Mouse (Mus musculus) embryonic facial prominence, embryonic 10.5 days (tissue): ENCODE results near the gene Slc39a7. TPM values are rescaled to one million over a fixed set of nuclear protein-coding genes. Genes with fewer than 3 reads are reported as not detected.

Experiments used
- DNase-seq: peaks from one replicate; pipeline ENCODE4 v3.0.0-alpha.2; 2017; ENCODE audit warnings: low spot score
- H3K27ac ChIP-seq: fragments of 300-500 bp; sonication (generic); replicated peaks from 2 replicates; pipeline ENCODE4 v1.5.1; 2016; ENCODE audit warnings: mild to moderate bottlenecking
- H3K27me3 ChIP-seq: fragments of 300-500 bp; sonication (generic); replicated peaks from 2 replicates; pipeline ENCODE4 v1.6.1; 2016; ENCODE audit warnings: low read depth, mild to moderate bottlenecking; ENCODE audit not compliant: poor library complexity, severe bottlenecking
- H3K36me3 ChIP-seq: fragments of 300-500 bp; sonication (generic); replicated peaks from 2 replicates; pipeline ENCODE4 v1.6.1; 2016; ENCODE audit warnings: mild to moderate bottlenecking, moderate library complexity
- H3K4me1 ChIP-seq: fragments of 300-500 bp; sonication (generic); 2 replicates; pipeline ENCODE4 v1.6.1; 2016
- H3K4me3 ChIP-seq: fragments of 300-500 bp; sonication (generic); 2 replicates; pipeline ENCODE4 v1.5.1; 2016; ENCODE audit warnings: mild to moderate bottlenecking, moderate library complexity
- H3K9me3 ChIP-seq: fragments of 300-500 bp; sonication (generic); 2 replicates; pipeline ENCODE4 v1.6.1; 2016; ENCODE audit warnings: mild to moderate bottlenecking
- WGBS: fragments of 180-500 bp; shearing (Covaris S2); methylation state at CpG from one replicate; pipeline ENCODE4 v1.1.7; 2016; 5-methylcytosine and 5-hydroxymethylcytosine counted together
- polyA plus RNA-seq: library from polyadenylated mRNA; unstranded; fragments of >200 nt; fragmentation: Nextera tagmentation; extraction: Ambion mirVana; gene quantifications from 2 replicates; pipeline ENCODE4 v1.2.1, GENCODE M21; 2016

The Slc39a7 gene
- polyA plus RNA-seq, 1 experiment from 2014 or later, result 167 TPM

- Histone ChIP-seq H3K27ac (peak within 1 kb of the TSS; percentile 32; the same call in 1 of the 2 replicates), H3K4me1 (peaks cover 46% of the 10 kb centered on the region), H3K27me3 (peaks cover 47% of the 10 kb centered on the region), H3K4me3 (peak within 1 kb of the TSS; percentile 46), H3K36me3 (peaks cover 46% of the 10 kb centered on the region), H3K9me3 (no peaks in the 10 kb centered on the region)
- peak; percentile 40 for DNase-seq
- WGBS, result 12% methylated on average over 28 of the region's 28 CpGs
Observed at GRCm38 (mm10) chr17:34038878-34039561, 7.5 kb upstream of the Slc39a7 start, which contains the start of gene Col11a2. Gene Col11a2 (plus strand): TSS chr17:34039437.

DNA sequence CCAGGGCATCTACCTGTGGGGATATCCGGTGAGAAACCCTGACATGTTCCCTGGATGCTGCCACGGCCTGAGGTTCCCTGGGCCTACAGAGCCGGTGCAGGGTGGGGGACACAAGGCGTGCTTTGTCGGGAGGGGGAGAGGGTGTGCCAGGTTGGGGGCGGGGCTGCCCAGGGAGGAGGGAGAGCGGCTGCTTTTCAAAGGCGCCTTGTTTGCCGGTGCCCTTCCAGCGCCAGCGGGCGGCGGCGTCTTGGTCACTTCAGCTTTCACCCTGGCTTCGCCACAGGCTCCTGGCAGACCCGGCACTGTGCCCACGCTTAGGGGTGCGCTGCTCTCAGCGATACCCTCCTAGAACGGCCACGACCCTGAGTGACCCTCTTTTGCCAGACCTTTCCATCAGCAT lies 7.0 kb upstream of the Slc39a7 start:
- Histone ChIP-seq H3K9me3 (no peaks in the 10 kb centered on the region), H3K4me1 (peaks cover 52% of the 10 kb centered on the region), H3K36me3 (peaks cover 52% of the 10 kb centered on the region), H3K4me3 (peak overlapping the region; percentile 46), H3K27ac (no peak overlapping the region), H3K27me3 (peaks cover 47% of the 10 kb centered on the region)
- 15% methylated on average over 21 of the region's 21 CpGs for WGBS
- no peak for DNase-seq

GRCm38 (mm10) chr17:34037241-34037640 lies 5.8 kb upstream of the Slc39a7 start:
- Histone ChIP-seq H3K27ac (no peak overlapping the region), H3K4me1 (peaks cover 64% of the 10 kb centered on the region), H3K4me3 (peak overlapping the region; percentile 4; the same call in 1 of the 2 replicates), H3K36me3 (peaks cover 55% of the 10 kb centered on the region), H3K9me3 (no peaks in the 10 kb centered on the region), H3K27me3 (peaks cover 45% of the 10 kb centered on the region)
- 92% methylated on average over 7 of the region's 7 CpGs for WGBS
- DNase-seq, result no peak

DNA sequence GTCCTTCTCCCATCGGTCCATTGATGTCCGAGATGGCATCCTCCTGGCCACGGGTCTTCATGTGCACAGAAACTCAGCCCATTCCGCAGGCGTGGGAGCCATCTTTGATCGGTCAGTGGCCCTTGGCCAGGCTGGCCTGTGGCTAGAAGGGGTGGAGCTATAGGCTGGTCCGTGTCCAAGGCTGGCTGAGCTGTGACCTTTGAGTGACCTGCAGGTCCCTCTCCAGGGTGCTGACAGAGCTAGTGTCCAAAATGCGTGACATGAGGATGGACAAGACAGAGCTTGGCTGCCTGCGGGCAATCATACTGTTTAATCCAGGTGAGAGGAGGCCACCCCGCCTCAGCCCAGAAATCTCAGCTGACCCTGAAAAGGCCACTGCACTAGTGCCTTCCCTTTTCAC lies 5.2 kb upstream of the Slc39a7 start:
- Histone ChIP-seq H3K27ac (no peak overlapping the region), H3K27me3 (peaks cover 39% of the 10 kb centered on the region), H3K36me3 (peaks cover 55% of the 10 kb centered on the region), H3K4me3 (0 out of 2 replicates have a peak overlapping the region, but pooled peaks have one; percentile 4), H3K9me3 (no peaks in the 10 kb centered on the region), H3K4me1 (peaks cover 63% of the 10 kb centered on the region)
- no peak for DNase-seq
- 75% methylated on average over 10 of the region's 10 CpGs for WGBS

DNA sequence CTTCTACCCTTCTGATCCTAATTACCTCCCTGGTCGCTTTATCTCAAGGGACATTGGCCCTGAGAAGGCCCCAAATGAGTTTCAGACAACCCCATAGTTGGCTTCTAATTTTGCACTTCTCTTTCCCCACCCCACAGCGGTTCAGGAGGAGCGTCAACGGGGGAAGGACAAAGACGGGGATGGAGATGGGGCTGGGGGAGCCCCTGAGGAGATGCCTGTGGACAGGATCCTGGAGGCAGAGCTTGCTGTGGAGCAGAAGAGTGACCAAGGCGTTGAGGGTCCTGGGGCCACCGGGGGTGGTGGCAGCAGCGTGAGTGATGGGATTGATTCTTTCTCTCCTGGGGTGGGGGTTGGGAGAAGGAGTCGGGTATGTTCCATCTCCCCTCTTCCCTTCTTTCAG lies 4.0 kb upstream of the Slc39a7 start:
- Histone ChIP-seq H3K4me1 (peaks cover 56% of the 10 kb centered on the region), H3K27ac (no peak overlapping the region), H3K4me3 (no peak overlapping the region), H3K9me3 (no peaks in the 10 kb centered on the region), H3K36me3 (peaks cover 57% of the 10 kb centered on the region), H3K27me3 (peaks cover 27% of the 10 kb centered on the region)
- DNase-seq, result no peak
- 93% methylated on average over 9 of the region's 9 CpGs for WGBS

DNA sequence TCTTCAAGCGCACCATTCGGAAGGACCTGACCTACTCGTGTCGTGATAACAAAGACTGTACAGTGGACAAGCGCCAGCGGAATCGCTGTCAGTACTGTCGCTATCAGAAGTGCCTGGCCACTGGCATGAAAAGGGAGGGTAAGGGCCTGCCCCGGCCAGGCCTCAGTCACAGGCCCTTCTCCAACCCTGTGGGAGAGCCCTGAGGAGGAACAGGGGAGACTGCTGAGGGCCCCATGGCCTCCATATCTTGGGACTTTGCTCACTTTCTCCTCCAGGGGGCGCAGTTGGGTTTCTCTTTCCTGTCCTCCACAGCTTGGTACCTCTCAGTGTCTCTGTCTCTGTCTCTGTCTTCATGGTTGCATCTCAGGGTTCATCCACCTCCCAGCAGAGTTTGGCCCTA lies 2.6 kb upstream of the Slc39a7 start:
- Histone ChIP-seq H3K36me3 (peaks cover 71% of the 10 kb centered on the region), H3K27ac (no peak overlapping the region), H3K4me1 (peaks cover 56% of the 10 kb centered on the region), H3K27me3 (peaks cover 15% of the 10 kb centered on the region; the same call in 1 of the 2 replicates), H3K4me3 (peak overlapping the region; percentile 96; the same call in 1 of the 2 replicates), H3K9me3 (no peaks in the 10 kb centered on the region)
- DNase-seq, result peak; percentile 72
- WGBS, result 76% methylated on average over 10 of the region's 10 CpGs

DNA sequence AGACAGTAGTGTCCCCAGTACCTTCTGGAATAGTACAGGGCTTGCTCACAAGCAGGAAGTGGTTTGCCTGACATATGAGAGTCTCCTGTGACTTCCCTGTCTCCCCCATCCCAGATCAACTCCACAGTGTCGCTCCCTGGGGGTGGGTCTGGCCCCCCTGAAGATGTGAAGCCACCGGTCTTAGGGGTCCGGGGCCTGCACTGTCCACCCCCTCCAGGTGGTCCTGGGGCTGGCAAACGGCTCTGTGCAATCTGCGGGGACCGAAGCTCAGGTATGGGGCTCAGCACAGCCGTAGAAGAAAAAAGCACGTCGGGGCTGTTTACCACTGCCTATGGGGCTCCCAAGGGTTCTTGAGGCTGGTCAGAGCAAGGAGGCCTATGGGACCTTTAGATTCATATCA lies 2.0 kb upstream of the Slc39a7 start:
- Histone ChIP-seq H3K27me3 (peaks cover 15% of the 10 kb centered on the region; the same call in 1 of the 2 replicates), H3K4me3 (peak overlapping the region; percentile 96), H3K4me1 (peaks cover 56% of the 10 kb centered on the region), H3K27ac (no peak overlapping the region), H3K36me3 (peaks cover 76% of the 10 kb centered on the region), H3K9me3 (no peaks in the 10 kb centered on the region)
- no peak for DNase-seq
- WGBS, result 91% methylated on average over 9 of the region's 9 CpGs

DNA sequence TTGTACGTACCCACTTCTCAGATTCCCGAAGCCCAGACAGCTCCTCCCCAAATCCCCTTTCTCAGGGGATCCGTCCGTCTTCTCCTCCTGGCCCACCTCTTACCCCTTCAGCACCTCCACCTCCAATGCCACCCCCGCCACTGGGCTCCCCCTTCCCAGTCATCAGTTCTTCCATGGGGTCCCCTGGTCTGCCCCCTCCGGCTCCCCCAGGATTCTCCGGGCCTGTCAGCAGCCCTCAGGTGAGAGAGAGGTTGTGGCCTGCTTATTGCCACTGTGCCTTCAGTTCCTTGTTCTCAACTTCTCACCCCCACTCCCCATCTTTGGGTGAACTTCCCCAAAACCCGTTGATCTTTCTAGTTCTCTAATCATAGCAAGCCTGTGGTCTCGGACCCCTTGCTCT lies 1.3 kb upstream of the Slc39a7 start:
- Histone ChIP-seq H3K36me3 (peaks cover 75% of the 10 kb centered on the region), H3K27ac (peak overlapping the region; percentile 98), H3K4me3 (peak overlapping the region; percentile 96), H3K27me3 (peaks cover 9% of the 10 kb centered on the region; the same call in 1 of the 2 replicates), H3K9me3 (no peaks in the 10 kb centered on the region), H3K4me1 (peaks cover 56% of the 10 kb centered on the region)
- no peak for DNase-seq
- WGBS, result 60% methylated on average over 9 of the region's 9 CpGs

- no peak for DNase-seq
- peak overlapping the region; percentile 98 for H3K27ac ChIP-seq
Observed at GRCm38 (mm10) chr17:34032174-34032632, 721 bp upstream of the Slc39a7 start.

GRCm38 (mm10) chr17:34030861-34031326 lies 588 bp downstream of the Slc39a7 start:
- H3K9me3 ChIP-seq, result no peaks in the 10 kb centered on the region
- 7% methylated on average over 20 of the region's 20 CpGs for WGBS
- DNase-seq, result no peak
- peak overlapping the region; percentile 96 for H3K4me3 ChIP-seq
- H3K4me1 ChIP-seq, result peaks cover 73% of the 10 kb centered on the region
- peak overlapping the region; percentile 98 for H3K27ac ChIP-seq
- peaks cover 57% of the 10 kb centered on the region for H3K36me3 ChIP-seq
- no peaks in the 10 kb centered on the region for H3K27me3 ChIP-seq

More at GRCm38 (mm10) chr17:34032174-34032632, 721 bp upstream of the Slc39a7 start:
- Histone ChIP-seq H3K9me3 (no peaks in the 10 kb centered on the region), H3K4me1 (peaks cover 60% of the 10 kb centered on the region), H3K27me3 (peaks cover 3% of the 10 kb centered on the region; the same call in 1 of the 2 replicates), H3K36me3 (peaks cover 70% of the 10 kb centered on the region), H3K4me3 (peak overlapping the region; percentile 96)
- under 1% methylated on average over 47 of the region's 48 CpGs for WGBS

DNA sequence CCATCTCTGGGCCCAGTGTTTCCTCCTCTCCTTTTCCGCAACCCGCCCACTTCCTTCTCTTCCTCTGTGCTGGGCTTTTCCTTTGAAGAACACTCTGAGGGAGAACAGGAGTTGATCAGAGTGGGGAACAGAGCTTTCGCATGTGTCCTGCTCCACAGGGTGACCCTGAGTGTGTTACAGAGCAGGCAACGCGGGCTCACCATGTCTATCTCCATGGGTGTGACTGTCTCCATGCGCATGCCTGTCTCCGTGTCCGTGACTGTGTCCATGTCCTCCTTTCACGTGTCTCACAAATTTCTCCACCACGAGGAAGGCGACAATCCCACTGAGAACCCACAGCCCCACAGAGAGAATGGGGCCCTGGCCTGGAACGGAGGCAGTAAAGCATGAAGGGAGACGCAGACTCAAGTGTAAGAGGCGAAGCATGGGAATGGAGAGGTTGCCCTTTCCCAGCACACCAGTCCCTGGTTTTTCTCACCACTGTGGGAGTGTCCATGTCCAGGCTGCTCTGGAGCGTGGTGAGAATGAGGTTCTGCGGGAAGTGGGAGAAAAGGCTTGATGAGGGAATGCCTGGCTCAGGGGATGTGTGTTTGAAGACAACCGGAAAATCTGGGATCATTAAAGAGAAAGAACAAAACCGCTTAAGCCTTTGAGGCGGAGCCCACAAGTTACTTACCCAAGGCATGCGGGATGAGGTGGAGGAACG lies 1.4 kb downstream of the Slc39a7 start:
- Histone ChIP-seq H3K4me1 (peaks cover 79% of the 10 kb centered on the region), H3K27me3 (no peaks in the 10 kb centered on the region), H3K9me3 (no peaks in the 10 kb centered on the region), H3K36me3 (peaks cover 48% of the 10 kb centered on the region), H3K27ac (peak overlapping the region; percentile 98), H3K4me3 (peak overlapping the region; percentile 96)
- DNase-seq, result no peak
- WGBS, result 85% methylated on average over 21 of the region's 21 CpGs

DNA sequence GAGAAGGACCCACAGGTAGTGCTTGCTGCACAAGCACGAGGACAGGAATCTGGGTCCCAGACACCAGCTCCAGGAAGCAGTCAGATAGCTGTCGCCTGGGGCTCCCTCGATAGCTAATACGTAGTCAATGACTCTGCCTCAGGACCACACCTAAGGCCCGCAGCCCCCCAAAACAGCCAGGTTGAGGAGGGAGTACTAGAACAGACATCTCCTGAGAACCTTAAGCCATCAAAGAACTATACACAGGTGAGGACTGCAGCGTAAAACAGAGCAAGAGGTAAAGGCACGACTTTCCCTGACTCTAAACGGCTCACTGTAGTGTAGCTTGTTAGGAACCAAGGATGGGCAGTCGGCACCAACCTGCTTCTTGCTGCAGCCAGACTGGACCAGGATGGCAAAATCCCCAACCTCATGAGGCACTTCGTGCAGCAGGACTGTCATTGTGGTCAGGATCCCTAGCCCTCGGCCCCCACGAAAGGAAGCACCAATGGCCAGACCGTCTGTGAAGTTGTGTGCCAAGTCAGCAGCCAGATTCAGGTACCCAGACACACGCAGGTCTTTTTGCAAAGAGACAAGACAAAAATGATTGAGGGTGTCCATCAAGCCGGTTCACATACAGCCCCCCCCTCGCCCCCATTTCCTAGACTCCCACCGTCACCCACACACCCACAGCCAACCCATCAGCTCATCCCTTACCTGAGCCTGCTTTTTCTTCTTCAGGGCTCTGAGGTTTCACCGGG lies 2.2 kb downstream of the Slc39a7 start:
- no peaks in the 10 kb centered on the region for H3K9me3 ChIP-seq
- H3K4me1 ChIP-seq, result peaks cover 79% of the 10 kb centered on the region
- 88% methylated on average over 18 of the region's 18 CpGs for WGBS
- DNase-seq, result no peak
- H3K27me3 ChIP-seq, result no peaks in the 10 kb centered on the region
- H3K27ac ChIP-seq, result no peak overlapping the region; the same call in 1 of the 2 replicates
- peak overlapping the region; percentile 96 for H3K4me3 ChIP-seq
- peaks cover 41% of the 10 kb centered on the region for H3K36me3 ChIP-seq
